Mouse (Mus musculus) ZHBTc4 (cell line): Measurements from ENCODE around the gene Eefsec.

Experiments used
- DNase-seq: peaks from one replicate; pipeline ENCODE4 v3.0.0-alpha.2; 2011; ENCODE audit warnings: low read depth, low spot score

Gene Eefsec

GRCm38 (mm10) chr6:88210182-88210581 lies 236.2 kb downstream of the Eefsec start:
- peak; percentile 86 for DNase-seq

- DNase-seq: no peak
Observed at GRCm38 (mm10) chr6:88209453-88209852, 236.9 kb downstream of the Eefsec start.

DNA sequence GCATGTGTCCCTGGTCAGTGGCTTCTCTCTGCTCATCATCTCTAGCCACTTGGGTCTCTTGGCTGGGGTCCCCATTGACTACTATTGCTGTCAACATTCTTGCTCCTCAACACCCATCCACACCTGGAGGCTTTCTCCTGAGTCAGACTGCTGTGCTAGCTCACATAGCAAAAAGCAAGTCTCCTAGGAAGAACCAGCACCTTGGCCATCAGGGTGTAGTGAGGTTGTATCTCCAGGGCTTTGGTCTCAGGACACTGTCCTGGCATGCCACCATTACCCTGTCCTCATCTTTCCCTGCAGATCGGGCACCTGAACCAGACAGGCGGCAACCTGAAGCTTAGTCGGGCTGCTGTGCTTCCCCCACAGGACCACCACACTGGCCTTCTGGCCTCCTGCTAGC lies 238.0 kb downstream of the Eefsec start:
- DNase-seq: no peak

GRCm38 (mm10) chr6:88207403-88208033 lies 238.8 kb downstream of the Eefsec start:
- no peak for DNase-seq
